Mouse (Mus musculus): Measurements from ENCODE around the gene Tspoap1.

DNA sequence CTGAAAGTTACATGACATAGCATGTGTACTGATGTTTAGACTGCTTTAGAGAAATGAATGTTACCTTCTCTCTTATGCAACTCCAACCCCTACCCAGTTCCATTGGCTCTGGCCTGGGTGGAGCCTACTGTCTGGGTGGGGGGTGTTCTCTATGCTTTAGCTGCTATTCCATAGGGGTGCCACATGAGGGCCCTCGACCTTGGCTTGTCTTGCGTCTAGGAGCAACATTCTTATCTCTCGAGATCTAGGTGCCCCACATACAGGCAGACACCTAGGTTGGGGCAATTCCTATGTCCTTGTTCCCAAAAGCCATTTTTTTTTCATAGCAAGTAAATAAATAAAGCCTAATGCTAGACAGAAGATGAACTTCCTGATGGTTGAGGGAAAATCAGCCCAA lies 734 bp upstream of the Tspoap1 start:
- TF ChIP-seq REST (IDR thresholded peaks at IDR 0.05; ENCODE audit: insufficient read depth, insufficient read length), result no peak
- no peak for TF ChIP-seq POLR2A (IDR thresholded peaks at IDR 0.05; ENCODE audit: insufficient read length, low read depth)
- peak; percentile 45 for TF ChIP-seq POLR2AphosphoS2 (IDR thresholded peaks at IDR 0.05; ENCODE audit: insufficient read length, low read depth)
- TF ChIP-seq E2F4 (IDR thresholded peaks at IDR 0.05; ENCODE audit: insufficient read depth), result no peak
- no peak for TF ChIP-seq MAX (IDR thresholded peaks at IDR 0.05; ENCODE audit: low read depth)
- no peak for TF ChIP-seq MYOG (IDR thresholded peaks at IDR 0.05; ENCODE audit: control insufficient read depth in 1 of 3, insufficient read depth in 1 of 3, insufficient read length in 2 of 3, low read depth in 2 of 3)
- TF ChIP-seq CEBPB (IDR thresholded peaks at IDR 0.05; ENCODE audit: insufficient read depth, poor library complexity, severe bottlenecking), result no peak
- TF ChIP-seq USF1 (IDR thresholded peaks at IDR 0.05; ENCODE audit: low read depth), result no peak
- TF ChIP-seq TCF12 (IDR thresholded peaks at IDR 0.05; ENCODE audit: insufficient read depth, poor library complexity, severe bottlenecking), result no peak
- TF ChIP-seq MYOD1 (IDR thresholded peaks at IDR 0.05; ENCODE audit: control insufficient read depth in 1 of 3, insufficient read length in 2 of 3, low read depth in 2 of 3), result no peak
